Mouse (Mus musculus): ENCODE measurements around the gene Psmb7. TPM values are rescaled to one million over a fixed set of nuclear protein-coding genes. Genes with fewer than 3 reads are reported as not detected.

Gene Psmb7
- polyA plus RNA-seq, 1 experiment: 99.0 TPM

DNA sequence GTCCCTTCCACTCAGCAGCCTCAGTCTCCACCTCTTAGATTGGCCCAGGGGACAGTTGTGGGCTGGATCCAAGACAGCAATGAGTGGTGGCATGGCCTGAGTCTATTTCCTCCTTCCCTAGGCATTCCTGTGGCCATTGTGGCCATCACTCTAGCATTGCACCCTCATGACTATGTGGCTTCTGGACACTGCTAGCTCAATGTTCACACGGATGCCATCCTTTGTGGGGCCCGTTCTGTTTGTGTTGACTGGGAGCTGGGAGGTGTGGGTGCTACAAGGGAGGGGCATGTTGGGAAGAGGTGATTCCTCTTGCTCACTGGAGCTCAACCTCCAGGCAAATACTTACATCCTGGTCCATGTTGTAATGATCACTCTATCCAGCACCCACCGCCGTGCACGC lies 38.3 kb upstream of the Psmb7 start:
- H3K27ac ChIP-seq (ENCODE audit: control insufficient read depth, insufficient read depth, low read length): no peak overlapping the region
- H3K27me3 ChIP-seq (ENCODE audit: control insufficient read depth, insufficient read depth, low read length): no peaks in the 10 kb centered on the region
- H3K4me3 ChIP-seq (ENCODE audit: control insufficient read depth, insufficient read depth, low read length): no peak overlapping the region
- DNase-seq: no peak
- H3K4me1 ChIP-seq (replicated peaks; ENCODE audit: control insufficient read depth, insufficient read depth, low read length): no peaks in the 10 kb centered on the region
- TF ChIP-seq CTCF (IDR thresholded peaks at IDR 0.05; ENCODE audit: borderline replicate concordance, control insufficient read depth, extremely low read depth, insufficient read depth, low read length, poor library complexity) (no peak), POLR2A (IDR thresholded peaks at IDR 0.05; ENCODE audit: control insufficient read depth, extremely low read depth, insufficient read depth, low read length, poor library complexity) (no peak)
- 90% methylated on average over 5 of the region's 5 CpGs for WGBS
- no peaks in the 10 kb centered on the region for H3K36me3 ChIP-seq (ENCODE audit: control insufficient read depth, insufficient read depth, low read length)

DNA sequence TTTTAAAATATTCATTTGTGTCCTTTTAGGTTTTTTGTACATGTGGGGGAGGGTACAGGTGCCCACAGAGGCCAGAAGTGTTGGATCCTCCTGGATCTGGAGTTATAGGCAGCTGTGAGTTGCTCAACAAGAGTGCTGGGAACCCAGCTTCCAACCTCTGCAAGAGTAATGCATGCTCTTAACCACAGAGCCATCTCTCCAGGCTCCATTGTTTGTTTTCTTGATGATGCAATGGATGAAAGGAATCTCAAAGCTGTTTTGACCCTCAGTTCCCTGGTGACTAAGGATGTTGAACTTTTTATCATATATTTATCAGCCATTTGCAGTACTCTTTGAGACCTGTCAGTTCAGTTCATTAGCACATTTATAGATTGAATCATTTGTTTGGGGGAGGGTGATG lies 35.1 kb upstream of the Psmb7 start:
- Histone ChIP-seq H3K36me3 (ENCODE audit: control insufficient read depth, insufficient read depth, low read length) (no peaks in the 10 kb centered on the region), H3K27ac (ENCODE audit: control insufficient read depth, insufficient read depth, low read length) (no peak overlapping the region), H3K27me3 (ENCODE audit: control insufficient read depth, insufficient read depth, low read length) (no peaks in the 10 kb centered on the region), H3K4me1 (replicated peaks; ENCODE audit: control insufficient read depth, insufficient read depth, low read length) (no peaks in the 10 kb centered on the region), H3K4me3 (ENCODE audit: control insufficient read depth, insufficient read depth, low read length) (no peak overlapping the region)
- no peak for DNase-seq
- TF ChIP-seq CTCF (IDR thresholded peaks at IDR 0.05; ENCODE audit: borderline replicate concordance, control insufficient read depth, extremely low read depth, insufficient read depth, low read length, poor library complexity): no peak
- TF ChIP-seq POLR2A (IDR thresholded peaks at IDR 0.05; ENCODE audit: control insufficient read depth, extremely low read depth, insufficient read depth, low read length, poor library complexity): no peak

DNA sequence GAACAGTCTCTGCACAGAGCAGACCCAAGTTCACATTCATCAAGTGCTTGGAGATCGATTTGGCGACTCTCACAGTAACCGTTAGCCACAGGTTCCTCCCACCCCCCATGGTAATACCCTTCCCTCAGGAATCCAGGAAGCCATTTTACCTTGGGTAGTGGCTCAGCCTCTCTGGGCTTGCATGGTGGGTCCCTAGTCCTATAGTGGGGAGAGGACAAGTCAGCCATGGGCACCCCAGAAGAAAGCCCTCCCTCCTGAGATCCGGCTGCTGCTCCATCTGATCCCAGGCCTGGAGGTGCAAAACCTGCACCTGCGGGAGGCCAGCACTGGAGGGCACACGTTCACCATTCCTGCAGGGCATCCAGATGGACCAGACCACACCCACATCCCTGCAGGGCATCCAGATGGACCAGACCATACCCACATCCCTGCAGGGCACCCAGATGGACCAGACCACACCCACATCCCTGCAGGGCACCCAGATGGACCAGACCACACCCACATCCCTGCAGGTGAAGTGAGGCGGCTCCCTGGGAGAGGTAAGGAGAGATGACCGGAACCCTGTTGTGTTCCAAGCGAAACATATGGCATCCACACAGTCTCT lies 31.6 kb upstream of the Psmb7 start:
- H3K4me3 ChIP-seq (ENCODE audit: control insufficient read depth, insufficient read depth, low read length): no peak overlapping the region
- H3K36me3 ChIP-seq (ENCODE audit: control insufficient read depth, insufficient read depth, low read length): no peaks in the 10 kb centered on the region
- no peaks in the 10 kb centered on the region for H3K4me1 ChIP-seq (replicated peaks; ENCODE audit: control insufficient read depth, insufficient read depth, low read length)
- no peaks in the 10 kb centered on the region for H3K27me3 ChIP-seq (ENCODE audit: control insufficient read depth, insufficient read depth, low read length)
- H3K27ac ChIP-seq (ENCODE audit: control insufficient read depth, insufficient read depth, low read length): no peak overlapping the region
- 76% methylated on average over 9 of the region's 9 CpGs for WGBS
- TF ChIP-seq POLR2A (IDR thresholded peaks at IDR 0.05; ENCODE audit: control insufficient read depth, extremely low read depth, insufficient read depth, low read length, poor library complexity) (no peak), CTCF (IDR thresholded peaks at IDR 0.05; ENCODE audit: borderline replicate concordance, control insufficient read depth, extremely low read depth, insufficient read depth, low read length, poor library complexity) (no peak)
- DNase-seq: no peak

DNA sequence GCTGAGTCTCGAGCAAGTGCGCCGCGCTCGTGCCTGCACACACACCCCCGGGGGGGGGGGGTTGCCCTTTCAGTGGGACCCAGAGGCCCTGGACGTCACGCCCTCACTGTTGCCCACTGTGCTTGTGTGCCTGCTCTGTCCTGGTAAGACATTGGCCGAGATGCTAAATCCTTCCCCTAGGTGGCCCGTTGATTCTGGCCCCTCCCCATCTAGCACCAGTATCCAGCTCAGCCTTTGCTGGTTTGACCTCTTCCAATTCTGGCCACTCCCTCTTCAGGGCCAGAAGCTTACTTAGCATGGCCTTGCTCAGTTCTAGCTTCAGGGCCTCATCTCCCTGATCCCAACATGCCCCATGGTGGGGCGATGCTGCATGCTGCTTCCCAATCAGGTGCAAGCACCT lies 28.6 kb upstream of the Psmb7 start:
- Histone ChIP-seq H3K27me3 (ENCODE audit: control insufficient read depth, insufficient read depth, low read length) (no peaks in the 10 kb centered on the region; the same call in 1 of the 2 replicates), H3K4me3 (ENCODE audit: control insufficient read depth, insufficient read depth, low read length) (no peak overlapping the region), H3K36me3 (ENCODE audit: control insufficient read depth, insufficient read depth, low read length) (no peaks in the 10 kb centered on the region), H3K4me1 (replicated peaks; ENCODE audit: control insufficient read depth, insufficient read depth, low read length) (no peaks in the 10 kb centered on the region), H3K27ac (ENCODE audit: control insufficient read depth, insufficient read depth, low read length) (no peak overlapping the region)
- DNase-seq: no peak
- WGBS: 84% methylated on average over 11 of the region's 11 CpGs
- no peak for TF ChIP-seq POLR2A (IDR thresholded peaks at IDR 0.05; ENCODE audit: control insufficient read depth, extremely low read depth, insufficient read depth, low read length, poor library complexity)
- no peak for TF ChIP-seq CTCF (IDR thresholded peaks at IDR 0.05; ENCODE audit: borderline replicate concordance, control insufficient read depth, extremely low read depth, insufficient read depth, low read length, poor library complexity)

DNA sequence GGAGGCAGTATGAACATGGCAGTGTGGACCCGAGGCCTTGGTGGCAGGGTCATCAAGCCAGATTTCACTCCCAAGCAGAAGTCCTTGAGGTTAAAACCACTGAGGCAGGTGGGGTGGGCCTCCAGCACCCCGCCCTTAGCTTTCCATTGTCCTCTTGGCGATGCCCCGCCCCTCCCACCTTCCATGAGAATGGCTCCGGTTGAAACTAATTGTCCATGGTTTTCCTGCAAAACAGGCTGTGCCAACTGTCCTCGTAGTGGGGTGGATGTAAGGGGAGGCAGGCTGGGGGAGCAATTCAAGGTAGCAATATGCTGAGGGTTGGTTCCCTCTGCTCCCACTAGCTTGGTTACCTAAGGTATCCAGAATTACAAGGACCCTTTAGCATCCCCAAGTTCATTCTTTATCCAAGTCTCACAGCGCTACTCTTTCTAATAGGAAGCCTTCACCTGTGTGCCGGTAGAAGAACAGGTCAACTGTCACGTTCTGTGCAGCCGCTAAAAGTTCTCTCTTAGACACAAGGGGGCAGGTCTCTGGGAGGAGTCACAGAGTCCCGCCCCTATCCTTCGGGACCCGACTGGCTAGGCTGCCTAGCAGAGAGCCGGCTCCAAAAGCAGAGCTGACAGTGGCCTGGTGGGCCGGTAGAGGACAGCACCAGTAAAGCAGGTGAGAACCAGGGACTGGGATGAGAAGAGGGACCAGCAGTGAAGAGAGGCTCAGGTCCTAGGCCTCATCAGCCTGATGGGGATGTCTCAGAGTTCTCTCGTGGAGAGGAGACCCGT lies 25.1 kb upstream of the Psmb7 start:
- Histone ChIP-seq H3K4me3 (ENCODE audit: control insufficient read depth, insufficient read depth, low read length) (no peak overlapping the region), H3K27me3 (ENCODE audit: control insufficient read depth, insufficient read depth, low read length) (no peaks in the 10 kb centered on the region; the same call in 1 of the 2 replicates), H3K27ac (ENCODE audit: control insufficient read depth, insufficient read depth, low read length) (no peak overlapping the region), H3K36me3 (ENCODE audit: control insufficient read depth, insufficient read depth, low read length) (no peaks in the 10 kb centered on the region), H3K4me1 (replicated peaks; ENCODE audit: control insufficient read depth, insufficient read depth, low read length) (no peaks in the 10 kb centered on the region)
- DNase-seq: peak; percentile 13
- TF ChIP-seq POLR2A (IDR thresholded peaks at IDR 0.05; ENCODE audit: control insufficient read depth, extremely low read depth, insufficient read depth, low read length, poor library complexity) (no peak), CTCF (IDR thresholded peaks at IDR 0.05; ENCODE audit: borderline replicate concordance, control insufficient read depth, extremely low read depth, insufficient read depth, low read length, poor library complexity) (no peak)
- WGBS: 25% methylated on average over 17 of the region's 17 CpGs

DNA sequence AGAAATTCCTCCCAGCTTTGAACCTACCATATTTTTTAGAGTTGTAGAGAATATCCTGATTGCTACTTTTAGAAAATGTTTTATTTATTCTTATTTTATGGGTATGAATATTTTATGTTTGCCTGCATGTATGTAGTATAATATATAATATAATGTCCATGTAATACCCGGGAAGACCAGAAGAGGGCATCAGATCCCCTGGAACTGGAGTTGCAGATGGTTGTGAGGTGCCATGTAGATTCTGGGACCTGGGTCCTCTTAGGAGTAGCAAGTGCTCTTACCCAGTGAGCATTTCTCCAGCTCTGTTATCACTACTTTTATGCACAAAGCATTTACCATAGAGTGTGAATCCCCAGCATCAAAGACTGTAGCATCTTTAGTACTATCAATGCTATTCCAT lies 17.5 kb upstream of the Psmb7 start:
- no peak overlapping the region for H3K4me3 ChIP-seq (ENCODE audit: control insufficient read depth, insufficient read depth, low read length)
- TF ChIP-seq CTCF (IDR thresholded peaks at IDR 0.05; ENCODE audit: borderline replicate concordance, control insufficient read depth, extremely low read depth, insufficient read depth, low read length, poor library complexity) (no peak), POLR2A (IDR thresholded peaks at IDR 0.05; ENCODE audit: control insufficient read depth, extremely low read depth, insufficient read depth, low read length, poor library complexity) (no peak)
- peak; percentile 29 for DNase-seq
- WGBS: 0% methylated on average over 1 of the region's 1 CpGs
- H3K27ac ChIP-seq (ENCODE audit: control insufficient read depth, insufficient read depth, low read length): no peak overlapping the region
- H3K36me3 ChIP-seq (ENCODE audit: control insufficient read depth, insufficient read depth, low read length): no peaks in the 10 kb centered on the region
- H3K4me1 ChIP-seq (replicated peaks; ENCODE audit: control insufficient read depth, insufficient read depth, low read length): no peaks in the 10 kb centered on the region
- no peaks in the 10 kb centered on the region for H3K27me3 ChIP-seq (ENCODE audit: control insufficient read depth, insufficient read depth, low read length)

Data from thymus, adult 2 months (tissue).